Mouse (Mus musculus) MEL (cell line): ENCODE data around the gene Lmo7. TPM values are rescaled to one million over a fixed set of nuclear protein-coding genes. Genes with fewer than 3 reads are reported as not detected.

Source experiments
- DNase-seq: peaks from one replicate; pipeline ENCODE4 v3.0.0; 2011; ENCODE audit warnings: low read depth, low spot score
- H3K27ac ChIP-seq: 2 replicates; pipeline ENCODE4 v1.5.1; 2012; ENCODE audit warnings: low read depth, mild to moderate bottlenecking, control low read depth, low read length, moderate library complexity; ENCODE audit not compliant: control insufficient read depth
- H3K27me3 ChIP-seq, 2 experiments: fragments of 150-350 bp in 1 of 2; sonication (generic) in 1 of 2; 2 replicates each; pipeline ENCODE4 v1.6.1; 2012; ENCODE audit warnings: low read length in 2 of 2, mild to moderate bottlenecking in 2 of 2, improper control_type of control experiment in 1 of 2, moderate library complexity in 1 of 2; ENCODE audit not compliant: insufficient read depth in 2 of 2, control insufficient read depth in 1 of 2
- H3K36me3 ChIP-seq, 2 experiments: 2 replicates each; pipeline ENCODE4 v1.6.1; 2012 to 2014; ENCODE audit warnings: low read length in 2 of 2, improper control_type of control experiment in 1 of 2, inconsistent platforms in 1 of 2, mild to moderate bottlenecking in 1 of 2; ENCODE audit not compliant: insufficient read depth in 2 of 2, control insufficient read depth in 1 of 2
- H3K4me1 ChIP-seq, 2 experiments: fragments of 150-350 bp in 1 of 2; sonication (generic) in 1 of 2; 2 replicates each; pipeline ENCODE4 v1.6.1; 2012; ENCODE audit warnings: low read length in 2 of 2, improper control_type of control experiment in 1 of 2, mild to moderate bottlenecking in 1 of 2; ENCODE audit not compliant: insufficient read depth in 2 of 2, control insufficient read depth in 1 of 2
- H3K4me3 ChIP-seq, 2 experiments: fragments of 150-350 bp in 1 of 2; sonication (generic) in 1 of 2; 2 replicates each; pipeline ENCODE4 v1.5.1; 2012; ENCODE audit warnings: low read depth in 2 of 2, low read length in 2 of 2, mild to moderate bottlenecking in 2 of 2, moderate library complexity in 2 of 2, control low read depth in 1 of 2, improper control_type of control experiment in 1 of 2; ENCODE audit not compliant: control insufficient read depth in 1 of 2, insufficient read depth in 1 of 2
- H3K79me2 ChIP-seq: 2 replicates; pipeline ENCODE4 v1.6.1; 2012; ENCODE audit warnings: mild to moderate bottlenecking, low read length, moderate library complexity; ENCODE audit not compliant: control insufficient read depth, poor library complexity, insufficient read depth
- H3K9ac ChIP-seq: 2 replicates; pipeline ENCODE4 v1.6.1; 2012; ENCODE audit warnings: low read depth, mild to moderate bottlenecking, control low read depth, low read length, moderate library complexity; ENCODE audit not compliant: control insufficient read depth, poor library complexity, severe bottlenecking
- H3K9me3 ChIP-seq: fragments of 150-350 bp; sonication (generic); replicated peaks from 2 replicates; pipeline ENCODE4 v1.6.1; 2012; ENCODE audit warnings: mild to moderate bottlenecking, low read length, improper control_type of control experiment, moderate library complexity; ENCODE audit not compliant: insufficient read depth
- CHD1 ChIP-seq: IDR thresholded peaks from 2 replicates; pipeline ENCODE4 v1.6.1; 2012; ENCODE audit warnings: low read depth, mild to moderate bottlenecking, inconsistent platforms, low read length, improper control_type of control experiment
- CTCF ChIP-seq, 3 experiments: IDR thresholded peaks in 2 of 3; conservative IDR thresholded peaks in 1 of 3; 2 replicates each; pipeline ENCODE4 v1.5.1; 2011 to 2012; ENCODE audit warnings: low read length in 3 of 3, low read depth in 2 of 3, mild to moderate bottlenecking in 2 of 3, improper control_type of control experiment in 1 of 3, inconsistent platforms in 1 of 3, mixed read lengths in 1 of 3, moderate library complexity in 1 of 3; ENCODE audit not compliant: control insufficient read depth in 1 of 3, insufficient read depth in 1 of 3, poor library complexity in 1 of 3, severe bottlenecking in 1 of 3
- EP300 ChIP-seq, 2 experiments: IDR thresholded peaks; 2 replicates each; pipeline ENCODE4 v1.6.1; 2011; ENCODE audit warnings: improper control_type of control experiment in 2 of 2, low read length in 2 of 2, low read depth in 1 of 2, mild to moderate bottlenecking in 1 of 2
- ETS1 ChIP-seq: IDR thresholded peaks from 2 replicates; pipeline ENCODE4 v1.6.1; 2012; ENCODE audit warnings: low read depth, mild to moderate bottlenecking, inconsistent platforms, low read length, improper control_type of control experiment, moderate library complexity
- HCFC1 ChIP-seq: IDR thresholded peaks from 2 replicates; pipeline ENCODE4 v1.6.1; 2012; ENCODE audit warnings: low read depth, mild to moderate bottlenecking, inconsistent platforms, low read length, improper control_type of control experiment, moderate library complexity
- MAX ChIP-seq: IDR thresholded peaks from 2 replicates; pipeline ENCODE4 v1.6.1; 2011; ENCODE audit warnings: low read length, improper control_type of control experiment
- MEF2A ChIP-seq: IDR thresholded peaks from 2 replicates; pipeline ENCODE4 v1.6.1; 2014; ENCODE audit warnings: low read depth, mild to moderate bottlenecking, inconsistent platforms, low read length, improper control_type of control experiment; ENCODE audit not compliant: poor library complexity, insufficient replicate concordance, severe bottlenecking; ENCODE audit errors: extremely low read depth
- MXI1 ChIP-seq: IDR thresholded peaks from 2 replicates; pipeline ENCODE4 v1.6.1; 2011; ENCODE audit warnings: mild to moderate bottlenecking, low read depth, low read length, improper control_type of control experiment
- MYC ChIP-seq: IDR thresholded peaks from 2 replicates; pipeline ENCODE4 v1.6.1; 2011; ENCODE audit warnings: low read depth, mild to moderate bottlenecking, low read length, improper control_type of control experiment, moderate library complexity
- NRF1 ChIP-seq: IDR thresholded peaks from 2 replicates; pipeline ENCODE4 v1.6.1; 2014; ENCODE audit warnings: low read depth, mild to moderate bottlenecking, inconsistent platforms, low read length, improper control_type of control experiment, moderate library complexity; ENCODE audit not compliant: poor library complexity, insufficient read depth, severe bottlenecking
- POLR2AphosphoS2 ChIP-seq: IDR thresholded peaks from 2 replicates; pipeline ENCODE4 v1.6.1; 2011; ENCODE audit warnings: low read length, improper control_type of control experiment
- RAD21 ChIP-seq: IDR thresholded peaks from 2 replicates; pipeline ENCODE4 v1.6.1; 2011; ENCODE audit warnings: mild to moderate bottlenecking, low read depth, low read length, improper control_type of control experiment
- RCOR1 ChIP-seq: IDR thresholded peaks from 2 replicates; pipeline ENCODE4 v1.6.1; 2012; ENCODE audit warnings: low read depth, mild to moderate bottlenecking, inconsistent platforms, low read length, improper control_type of control experiment
- SIN3A ChIP-seq: IDR thresholded peaks from 2 replicates; pipeline ENCODE4 v1.6.1; 2012; ENCODE audit warnings: low read length, improper control_type of control experiment, inconsistent platforms
- TBP ChIP-seq: IDR thresholded peaks from 2 replicates; pipeline ENCODE4 v1.8.0; 2011; ENCODE audit warnings: low read depth, low read length, improper control_type of control experiment
- TCF12 ChIP-seq: IDR thresholded peaks from 2 replicates; pipeline ENCODE4 v1.6.1; 2014; ENCODE audit warnings: low read depth, mild to moderate bottlenecking, inconsistent platforms, low read length, improper control_type of control experiment, moderate library complexity
- ZC3H11A ChIP-seq: IDR thresholded peaks from 2 replicates; pipeline ENCODE4 v1.6.1; 2012; ENCODE audit warnings: low read depth, mild to moderate bottlenecking, inconsistent platforms, low read length, improper control_type of control experiment
- ZMIZ1 ChIP-seq: IDR thresholded peaks from 2 replicates; pipeline ENCODE4 v1.6.1; 2012; ENCODE audit warnings: low read depth, mild to moderate bottlenecking, inconsistent platforms, low read length, improper control_type of control experiment, moderate library complexity
- polyA plus RNA-seq, 2 experiments: library from polyadenylated mRNA; stranded (reverse) in 1 of 2; unstranded in 1 of 2; fragments of >175 nt in 1 of 2; fragments of >200 nt in 1 of 2; gene quantifications; 2 replicates each; pipeline versions ENCODE4 v1.2.1 to v1.2.4; 2012; ENCODE audit warnings: low replicate concordance in 2 of 2, low read depth in 1 of 2; ENCODE audit not compliant: insufficient read length in 2 of 2, insufficient read depth in 1 of 2, missing spikeins in 1 of 2
- total RNA-seq: library from RNA; depleted of rRNA; stranded (reverse); fragments of 300-350 nt; gene quantifications from 2 replicates; pipeline ENCODE4 v1.2.3, GENCODE M21; 2012

The Lmo7 gene
- total and polyA plus RNA-seq, 3 experiments, result not detected

DNA sequence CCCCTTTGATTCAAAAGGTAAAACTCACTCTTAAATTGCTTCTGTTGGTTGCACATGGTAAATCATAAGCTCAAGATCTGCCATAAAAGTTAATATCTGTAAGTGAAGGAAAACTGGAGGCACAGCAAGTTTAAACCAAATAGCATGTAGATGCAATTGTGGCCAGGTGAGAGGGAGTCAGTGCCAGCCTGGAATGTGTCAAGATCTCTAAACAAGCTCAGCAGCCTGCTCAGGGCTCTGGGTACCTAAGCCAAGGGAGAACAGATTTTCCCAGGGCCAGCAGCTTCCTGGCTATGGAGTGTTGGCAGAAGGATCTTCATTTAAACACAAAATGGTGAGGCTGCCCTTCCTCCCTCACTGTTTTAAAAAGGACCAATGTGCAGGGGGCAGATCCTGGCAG, 184.6 kb downstream of the Lmo7 start:
- Histone ChIP-seq H3K4me3 (no peak overlapping the region), H3K27me3 (no peaks in the 10 kb centered on the region), H3K4me1 (no peaks in the 10 kb centered on the region), H3K36me3 (no peaks in the 10 kb centered on the region), H3K27ac (no peak overlapping the region), H3K9me3 (no peaks in the 10 kb centered on the region), H3K79me2 (no peaks in the 10 kb centered on the region), H3K9ac (no peak overlapping the region)
- DNase-seq, result no peak
- no peak for TF ChIP-seq MEF2A

DNA sequence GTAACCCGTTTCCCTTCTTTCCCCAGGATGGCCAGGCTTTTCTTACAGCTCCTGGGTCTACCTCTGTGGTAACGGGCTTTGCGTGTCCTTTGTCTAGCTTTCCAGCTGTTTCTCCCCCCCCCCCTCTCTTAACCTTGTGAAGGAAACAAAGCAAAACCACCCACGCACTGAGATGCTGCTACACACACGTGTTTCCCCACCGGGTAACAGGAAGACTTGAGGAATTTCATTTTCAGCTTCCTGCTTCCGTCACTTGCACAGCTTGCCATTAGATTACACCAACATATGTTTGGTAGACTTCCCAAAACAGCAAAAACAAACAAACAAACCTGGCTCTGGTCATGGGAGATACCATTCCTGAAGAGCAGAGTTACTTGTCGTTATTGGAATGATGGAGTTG, 186.1 kb downstream of the Lmo7 start:
- Histone ChIP-seq H3K27ac (no peak overlapping the region), H3K79me2 (no peaks in the 10 kb centered on the region), H3K9me3 (no peaks in the 10 kb centered on the region), H3K4me3 (no peak overlapping the region)
- DNase-seq, result no peak
- TF ChIP-seq MYC (no peak), RCOR1 (no peak)
- TF ChIP-seq, all 39 proteins: peak for 0
- H3K36me3 ChIP-seq, result no peaks in the 10 kb centered on the region
- no peaks in the 10 kb centered on the region for H3K4me1 ChIP-seq
- H3K27me3 ChIP-seq, result no peaks in the 10 kb centered on the region
- no peak overlapping the region for H3K9ac ChIP-seq

DNA sequence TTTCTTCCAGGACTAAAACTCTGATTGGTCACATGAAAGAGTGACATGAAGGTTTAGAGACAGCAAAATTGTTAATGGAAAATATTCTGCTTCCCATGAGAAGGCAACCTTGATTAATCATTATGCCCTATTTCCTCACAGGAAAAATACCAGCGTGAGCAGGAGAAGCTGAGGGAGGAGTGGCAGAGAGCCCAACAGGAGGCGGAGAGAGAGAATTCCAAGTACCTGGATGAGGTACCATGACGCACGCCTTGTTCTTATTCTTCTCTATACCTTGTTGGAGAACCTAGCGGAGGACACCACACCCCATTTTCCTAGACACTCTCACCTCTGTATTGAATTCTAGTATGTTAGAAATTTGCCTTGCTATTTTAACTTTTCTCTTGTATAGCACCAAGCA, 188.7 kb downstream of the Lmo7 start:
- Histone ChIP-seq H3K79me2 (no peaks in the 10 kb centered on the region), H3K27me3 (no peaks in the 10 kb centered on the region), H3K9me3 (no peaks in the 10 kb centered on the region), H3K27ac (no peak overlapping the region), H3K36me3 (no peaks in the 10 kb centered on the region), H3K4me1 (no peaks in the 10 kb centered on the region)
- no peak for DNase-seq
- TF ChIP-seq CHD1, result no peak
- TF ChIP-seq ZMIZ1, result no peak
- TF ChIP-seq SIN3A, result no peak
- TF ChIP-seq POLR2AphosphoS2, result no peak
- TF ChIP-seq, all 39 proteins: peak for 0
- H3K9ac ChIP-seq, result no peak overlapping the region
- no peak overlapping the region for H3K4me3 ChIP-seq

DNA sequence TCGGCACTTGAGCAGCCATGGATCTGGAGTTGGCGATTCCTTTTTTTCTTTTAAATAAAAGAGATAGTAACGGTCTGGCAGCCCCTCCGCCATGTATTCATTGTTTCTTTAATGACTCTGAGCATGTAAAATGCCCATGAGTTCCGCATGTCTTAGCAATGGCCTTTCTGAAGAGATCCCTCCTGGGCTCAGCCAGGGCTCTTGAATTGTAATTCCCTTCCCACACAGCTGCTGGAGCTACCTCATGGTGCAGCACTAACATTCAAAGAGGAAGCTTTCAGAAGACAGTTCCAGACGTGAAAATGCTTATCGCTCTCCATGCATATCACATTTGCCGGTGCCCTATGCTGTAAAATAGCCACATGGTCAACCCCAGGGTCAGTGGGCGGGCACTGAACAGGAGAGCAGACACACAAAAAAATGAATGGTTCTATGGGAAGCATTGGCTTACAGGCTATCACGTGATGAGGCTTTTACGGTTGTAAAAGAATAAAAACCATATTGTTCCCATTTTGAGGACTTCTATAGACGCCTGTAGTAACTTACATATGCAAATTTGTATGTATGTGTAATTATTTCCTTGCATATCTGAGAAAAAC, 198.0 kb downstream of the Lmo7 start:
- no peak overlapping the region for H3K27ac ChIP-seq
- TF ChIP-seq ETS1 (no peak), MEF2A (no peak), CTCF (IDR thresholded peaks at IDR 0.05 in 2 of 3, conservative IDR thresholded peaks at IDR 0.05 in 1 of 3; ENCODE audit: control insufficient read depth in 1 of 3, insufficient read depth in 1 of 3, low read depth in 2 of 3, low read length in 3 of 3, poor library complexity in 1 of 3, severe bottlenecking in 1 of 3) (no peak), POLR2AphosphoS2 (no peak), EP300 (IDR thresholded peaks at IDR 0.05; ENCODE audit: low read depth in 1 of 2, low read length in 2 of 2) (no peak), SIN3A (no peak), ZC3H11A (no peak), RCOR1 (no peak), ZMIZ1 (no peak), HCFC1 (no peak), MXI1 (no peak), RAD21 (no peak), TCF12 (no peak), MAX (no peak), MYC (no peak), NRF1 (no peak), TBP (no peak)
- no peak for DNase-seq
- H3K27me3 ChIP-seq, result no peaks in the 10 kb centered on the region
- no peaks in the 10 kb centered on the region for H3K9me3 ChIP-seq
- no peaks in the 10 kb centered on the region for H3K79me2 ChIP-seq
- H3K4me1 ChIP-seq, result no peaks in the 10 kb centered on the region
- no peak overlapping the region for H3K9ac ChIP-seq
- H3K4me3 ChIP-seq, result no peak overlapping the region
- H3K36me3 ChIP-seq, result no peaks in the 10 kb centered on the region
